Mouse (Mus musculus) kidney, postnatal 36 days (tissue): ENCODE measurements at regions not wholly inside any gene's neighbourhood (a gene's known extent, or its start where the extent isn't known, plus 50 kb on each side); places are given as distances from the start of the nearest gene placed in this dataset.

Experiments used
- DNase-seq, 2 experiments: peaks; one replicate each; pipeline ENCODE4 v3.0.0; 2021 to 2022; ENCODE audit warnings: mixed read lengths in 2 of 2

GRCm38 (mm10) chr16:9354331-9355030 lies 524.6 kb downstream of the 1810013L24Rik start:
- DNase-seq, result no peak

GRCm38 (mm10) chr16:9358651-9359050 lies 528.8 kb downstream of the 1810013L24Rik start:
- DNase-seq, result no peak

- no peak for DNase-seq
Observed at GRCm38 (mm10) chr16:9359399-9360135, 529.7 kb downstream of the 1810013L24Rik start.

GRCm38 (mm10) chr16:9360741-9361255 lies 530.9 kb downstream of the 1810013L24Rik start:
- no peak for DNase-seq

GRCm38 (mm10) chr16:9362116-9362515 lies 532.2 kb downstream of the 1810013L24Rik start:
- no peak for DNase-seq

- DNase-seq, result no peak
Observed at GRCm38 (mm10) chr16:9364105-9364504, 534.2 kb downstream of the 1810013L24Rik start.

- no peak for DNase-seq
Observed at GRCm38 (mm10) chr16:9390986-9391385, 561.1 kb downstream of the 1810013L24Rik start.

- no peak for DNase-seq
Observed at GRCm38 (mm10) chr16:9404736-9405135, 574.8 kb downstream of the 1810013L24Rik start.

GRCm38 (mm10) chr16:9408196-9408595 lies 578.3 kb downstream of the 1810013L24Rik start:
- no peak for DNase-seq

- DNase-seq, result no peak
Observed at GRCm38 (mm10) chr16:9430509-9430908, 564.9 kb downstream of the Grin2a start.

- no peak for DNase-seq
Observed at GRCm38 (mm10) chr16:9439300-9439856, 556.0 kb downstream of the Grin2a start.

GRCm38 (mm10) chr16:9439891-9440290 lies 555.5 kb downstream of the Grin2a start:
- no peak for DNase-seq

- no peak for DNase-seq
Observed at GRCm38 (mm10) chr16:9452058-9452457, 543.3 kb downstream of the Grin2a start.

GRCm38 (mm10) chr16:9457574-9457973 lies 537.8 kb downstream of the Grin2a start:
- no peak for DNase-seq

- DNase-seq, result no peak
Observed at GRCm38 (mm10) chr16:9462497-9462896, 532.9 kb downstream of the Grin2a start.

GRCm38 (mm10) chr16:9469394-9469793 lies 526.0 kb downstream of the Grin2a start:
- DNase-seq, result no peak

- no peak for DNase-seq
Observed at GRCm38 (mm10) chr16:9485291-9485690, 510.1 kb downstream of the Grin2a start.

GRCm38 (mm10) chr16:9498301-9498700 lies 497.1 kb downstream of the Grin2a start:
- DNase-seq, result no peak

GRCm38 (mm10) chr16:9501713-9502112 lies 493.6 kb downstream of the Grin2a start:
- peak; percentile 11 to 65 for DNase-seq

GRCm38 (mm10) chr16:9509666-9510065 lies 485.7 kb downstream of the Grin2a start:
- no peak for DNase-seq

GRCm38 (mm10) chr16:9514538-9514937 lies 480.8 kb downstream of the Grin2a start:
- DNase-seq, result no peak
